Mouse (Mus musculus) forebrain, embryonic 15.5 days (tissue): ENCODE results near the gene Hhat. TPM values are rescaled to one million over a fixed set of nuclear protein-coding genes. Genes with fewer than 3 reads are reported as not detected.

ENCODE experiments used
- ATAC-seq: fragments of 200-750 bp; cut with Nextera tagmentation; replicated peaks from 2 replicates; pipeline ENCODE4 v1.8.0; 2017; ENCODE audit warnings: mild to moderate bottlenecking, moderate TSS enrichment, moderate library complexity
- H3K27ac ChIP-seq: fragments of 300-500 bp; sonication (generic); replicated peaks from 2 replicates; pipeline ENCODE4 v1.5.1; 2015; ENCODE audit warnings: mild to moderate bottlenecking, inconsistent platforms
- H3K27me3 ChIP-seq: fragments of 300-500 bp; sonication (generic); 2 replicates; pipeline ENCODE4 v1.6.1; 2015; ENCODE audit warnings: inconsistent platforms
- H3K36me3 ChIP-seq: fragments of 300-500 bp; sonication (generic); 2 replicates; pipeline ENCODE4 v1.6.1; 2015; ENCODE audit warnings: mild to moderate bottlenecking, inconsistent platforms
- H3K4me1 ChIP-seq: fragments of 300-500 bp; sonication (generic); 2 replicates; pipeline ENCODE4 v1.6.1; 2015; ENCODE audit warnings: inconsistent platforms
- H3K4me2 ChIP-seq: fragments of 300-500 bp; sonication (generic); replicated peaks from 2 replicates; pipeline ENCODE4 v1.6.1; 2015; ENCODE audit warnings: mild to moderate bottlenecking, inconsistent platforms
- H3K4me3 ChIP-seq: fragments of 300-500 bp; sonication (generic); 2 replicates; pipeline ENCODE4 v1.5.1; 2015; ENCODE audit warnings: mild to moderate bottlenecking, inconsistent platforms
- H3K9ac ChIP-seq: fragments of 300-500 bp; sonication (generic); replicated peaks from 2 replicates; pipeline ENCODE4 v1.6.1; 2015; ENCODE audit warnings: mild to moderate bottlenecking, inconsistent platforms
- H3K9me3 ChIP-seq: fragments of 300-500 bp; sonication (generic); 2 replicates; pipeline ENCODE4 v1.6.1; 2016; ENCODE audit warnings: inconsistent platforms
- WGBS: fragments of 180-500 bp; shearing (Covaris S2); methylation state at CpG from one replicate; pipeline ENCODE4 v1.1.7; 2015; ENCODE audit warnings: mixed read lengths; 5-methylcytosine and 5-hydroxymethylcytosine counted together
- polyA plus RNA-seq: library from polyadenylated mRNA; unstranded; fragments of >200 nt; fragmentation: Nextera tagmentation; extraction: Ambion mirVana; gene quantifications from 2 replicates; pipeline ENCODE4 v1.2.1, GENCODE M21; 2015

The Hhat gene
- polyA plus RNA-seq, 1 experiment from 2014 or later = 2.0 TPM

GRCm38 (mm10) chr1:192778206-192778605 lies 7.2 kb upstream of the Hhat start:
- no peaks in the 10 kb centered on the region for H3K4me1 ChIP-seq
- ATAC-seq = no peak
- H3K9ac ChIP-seq = no peak overlapping the region
- WGBS = 95% methylated on average over 4 of the region's 4 CpGs
- H3K9me3 ChIP-seq = no peaks in the 10 kb centered on the region
- H3K36me3 ChIP-seq = no peaks in the 10 kb centered on the region
- no peak overlapping the region for H3K4me3 ChIP-seq
- H3K27ac ChIP-seq = no peak overlapping the region
- H3K27me3 ChIP-seq = no peaks in the 10 kb centered on the region
- no peak overlapping the region for H3K4me2 ChIP-seq

GRCm38 (mm10) chr1:192770130-192770494 lies 911 bp downstream of the Hhat start:
- peak overlapping the region; percentile 97 for H3K4me2 ChIP-seq
- 9% methylated on average over 10 of the region's 10 CpGs for WGBS
- H3K4me1 ChIP-seq = peaks cover 14% of the 10 kb centered on the region
- no peaks in the 10 kb centered on the region for H3K9me3 ChIP-seq
- H3K27me3 ChIP-seq = no peaks in the 10 kb centered on the region
- peak; percentile 86 for ATAC-seq
- peak overlapping the region; percentile 92 for H3K9ac ChIP-seq
- peak overlapping the region; percentile 78 for H3K4me3 ChIP-seq
- H3K36me3 ChIP-seq = no peaks in the 10 kb centered on the region
- peak overlapping the region; percentile 88 for H3K27ac ChIP-seq

- Histone ChIP-seq H3K4me2 (no peak overlapping the region), H3K36me3 (no peaks in the 10 kb centered on the region), H3K4me1 (peaks cover 7% of the 10 kb centered on the region), H3K4me3 (no peak overlapping the region), H3K9me3 (no peaks in the 10 kb centered on the region), H3K27ac (no peak overlapping the region), H3K27me3 (no peaks in the 10 kb centered on the region), H3K9ac (no peak overlapping the region)
- ATAC-seq = no peak
- WGBS = 39% methylated on average over 4 of the region's 4 CpGs
These were observed 5.5 kb downstream of the Hhat start for GRCm38 (mm10) chr1:192765531-192765930.

- no peak overlapping the region for H3K4me3 ChIP-seq
- 65% methylated on average over 2 of the region's 2 CpGs for WGBS
- H3K9me3 ChIP-seq = no peaks in the 10 kb centered on the region
- H3K36me3 ChIP-seq = no peaks in the 10 kb centered on the region
- ATAC-seq = no peak
- H3K9ac ChIP-seq = no peak overlapping the region
- no peak overlapping the region for H3K27ac ChIP-seq
- H3K4me1 ChIP-seq = peaks cover under 1% of the 10 kb centered on the region
- no peak overlapping the region for H3K4me2 ChIP-seq
- H3K27me3 ChIP-seq = no peaks in the 10 kb centered on the region
These were observed 6.5 kb downstream of the Hhat start for GRCm38 (mm10) chr1:192764547-192764946.

GRCm38 (mm10) chr1:192762946-192763933 lies 7.8 kb downstream of the Hhat start:
- Histone ChIP-seq H3K4me3 (no peak overlapping the region), H3K4me1 (no peaks in the 10 kb centered on the region), H3K27me3 (no peaks in the 10 kb centered on the region), H3K9me3 (no peaks in the 10 kb centered on the region), H3K36me3 (no peaks in the 10 kb centered on the region), H3K9ac (no peak overlapping the region), H3K4me2 (no peak overlapping the region), H3K27ac (no peak overlapping the region)
- ATAC-seq = no peak
- 62% methylated on average over 7 of the region's 7 CpGs for WGBS

- ATAC-seq = no peak
- H3K27me3 ChIP-seq = no peaks in the 10 kb centered on the region
- no peak overlapping the region for H3K9ac ChIP-seq
- no peaks in the 10 kb centered on the region for H3K9me3 ChIP-seq
- peaks cover 17% of the 10 kb centered on the region for H3K4me1 ChIP-seq
- 83% methylated on average over 7 of the region's 7 CpGs for WGBS
- peak overlapping the region; percentile 73; the same call in 1 of the 2 replicates for H3K27ac ChIP-seq
- no peaks in the 10 kb centered on the region for H3K36me3 ChIP-seq
- H3K4me2 ChIP-seq = no peak overlapping the region
- H3K4me3 ChIP-seq = no peak overlapping the region
These were observed 14.3 kb downstream of the Hhat start for GRCm38 (mm10) chr1:192756674-192757073.

GRCm38 (mm10) chr1:192755685-192756606 lies 15.1 kb downstream of the Hhat start:
- Histone ChIP-seq H3K4me3 (no peak overlapping the region), H3K27me3 (no peaks in the 10 kb centered on the region), H3K9me3 (no peaks in the 10 kb centered on the region), H3K4me2 (no peak overlapping the region), H3K9ac (no peak overlapping the region; the same call in 1 of the 2 replicates), H3K4me1 (peaks cover 17% of the 10 kb centered on the region), H3K36me3 (no peaks in the 10 kb centered on the region), H3K27ac (peak overlapping the region; percentile 73)
- WGBS = 31% methylated on average over 13 of the region's 13 CpGs
- ATAC-seq = peak; percentile 91

- WGBS = 42% methylated on average over 13 of the region's 13 CpGs
These were observed 15.8 kb downstream of the Hhat start for GRCm38 (mm10) chr1:192755246-192755645.

GRCm38 (mm10) chr1:192754268-192754667 lies 16.8 kb downstream of the Hhat start:
- peaks cover 19% of the 10 kb centered on the region for H3K4me1 ChIP-seq
- H3K9me3 ChIP-seq = no peaks in the 10 kb centered on the region
- H3K9ac ChIP-seq = no peak overlapping the region
- H3K4me3 ChIP-seq = no peak overlapping the region
- H3K36me3 ChIP-seq = no peaks in the 10 kb centered on the region
- no peak overlapping the region for H3K4me2 ChIP-seq
- no peak overlapping the region for H3K27ac ChIP-seq
- no peak for ATAC-seq
- no peaks in the 10 kb centered on the region for H3K27me3 ChIP-seq
- WGBS = 92% methylated on average over 4 of the region's 4 CpGs

More at GRCm38 (mm10) chr1:192755246-192755645, 15.8 kb downstream of the Hhat start:
- Histone ChIP-seq H3K9ac (no peak overlapping the region; the same call in 1 of the 2 replicates), H3K27ac (peak overlapping the region; percentile 73), H3K4me2 (no peak overlapping the region), H3K4me1 (peaks cover 18% of the 10 kb centered on the region), H3K9me3 (no peaks in the 10 kb centered on the region), H3K27me3 (no peaks in the 10 kb centered on the region), H3K4me3 (no peak overlapping the region), H3K36me3 (no peaks in the 10 kb centered on the region)
- peak; percentile 36 for ATAC-seq

GRCm38 (mm10) chr1:192752659-192753601 lies 18.1 kb downstream of the Hhat start:
- Histone ChIP-seq H3K27me3 (no peaks in the 10 kb centered on the region), H3K4me2 (no peak overlapping the region), H3K4me1 (peaks cover 19% of the 10 kb centered on the region), H3K9me3 (no peaks in the 10 kb centered on the region), H3K27ac (no peak overlapping the region), H3K36me3 (no peaks in the 10 kb centered on the region), H3K9ac (no peak overlapping the region), H3K4me3 (no peak overlapping the region)
- ATAC-seq = no peak
- 20% methylated on average over 8 of the region's 8 CpGs for WGBS

GRCm38 (mm10) chr1:192750042-192750437 lies 21.0 kb downstream of the Hhat start:
- WGBS = 45% methylated on average over 4 of the region's 4 CpGs
- H3K4me3 ChIP-seq = no peak overlapping the region
- H3K9ac ChIP-seq = no peak overlapping the region
- H3K36me3 ChIP-seq = no peaks in the 10 kb centered on the region
- H3K4me2 ChIP-seq = no peak overlapping the region
- H3K9me3 ChIP-seq = no peaks in the 10 kb centered on the region
- H3K27me3 ChIP-seq = no peaks in the 10 kb centered on the region
- H3K4me1 ChIP-seq = peaks cover 4% of the 10 kb centered on the region; the same call in 1 of the 2 replicates
- H3K27ac ChIP-seq = no peak overlapping the region
- no peak for ATAC-seq
